Mouse (Mus musculus) liver, adult 2 months (tissue): Measurements from ENCODE around the gene Cd300ld3.

Experiments
- CTCF ChIP-seq: fragments of 200-500 bp; IDR thresholded peaks from 2 replicates; pipeline ENCODE4 v1.5.1; 2011; ENCODE audit warnings: low read depth, low read length, control low read depth
- POLR2A ChIP-seq: fragments of 200-500 bp; IDR thresholded peaks from 2 replicates; pipeline ENCODE4 v1.6.1; 2011; ENCODE audit warnings: low read length, control low read depth; ENCODE audit not compliant: insufficient read depth; ENCODE audit errors: extremely low read depth

GRCm38 (mm10) chr11:115004070-115004469 is 44.1 kb downstream of the Cd300ld3 start:
- TF ChIP-seq CTCF, result no peak
- TF ChIP-seq POLR2A, result no peak
